Mouse (Mus musculus) 3T3-L1 (cell line): Measurements from ENCODE around the gene Hspb11.

Source experiments
- DNase-seq: peaks from one replicate; pipeline ENCODE4 v3.0.0-alpha.2; 2015; ENCODE audit warnings: low read depth, low spot score

The Hspb11 gene

GRCm38 (mm10) chr4:107250494-107250893 lies 2.9 kb upstream of the Hspb11 start:
- DNase-seq: peak; percentile 83

- DNase-seq: peak; percentile 19
These were observed 871 bp upstream of the Hspb11 start for GRCm38 (mm10) chr4:107252522-107252921.

- peak; percentile 39 for DNase-seq
These were observed 1.0 kb downstream of the Hspb11 start for GRCm38 (mm10) chr4:107254414-107254813.

GRCm38 (mm10) chr4:107260001-107260400 lies 6.6 kb downstream of the Hspb11 start:
- DNase-seq: no peak

- DNase-seq: no peak
These were observed 20.3 kb downstream of the Hspb11 start for GRCm38 (mm10) chr4:107273683-107274082.

- DNase-seq: no peak
These were observed 21.1 kb downstream of the Hspb11 start for GRCm38 (mm10) chr4:107274511-107274910.

GRCm38 (mm10) chr4:107278188-107278707 lies 24.9 kb downstream of the Hspb11 start:
- no peak for DNase-seq

GRCm38 (mm10) chr4:107280843-107281475 lies 27.6 kb downstream of the Hspb11 start:
- DNase-seq: no peak

GRCm38 (mm10) chr4:107285446-107286200 lies 32.2 kb downstream of the Hspb11 start:
- peak; percentile 84 for DNase-seq

GRCm38 (mm10) chr4:107286386-107286785 lies 33.0 kb downstream of the Hspb11 start:
- DNase-seq: no peak

- DNase-seq: no peak
These were observed 34.1 kb downstream of the Hspb11 start for GRCm38 (mm10) chr4:107287517-107287916.

GRCm38 (mm10) chr4:107291611-107292272 lies 38.3 kb downstream of the Hspb11 start:
- DNase-seq: no peak

GRCm38 (mm10) chr4:107292273-107292662 lies 38.9 kb downstream of the Hspb11 start:
- DNase-seq: no peak

- DNase-seq: no peak
These were observed 44.7 kb downstream of the Hspb11 start for GRCm38 (mm10) chr4:107298071-107298606.

GRCm38 (mm10) chr4:107299779-107300340 lies 46.5 kb downstream of the Hspb11 start:
- no peak for DNase-seq

GRCm38 (mm10) chr4:107300371-107300770 lies 47.0 kb downstream of the Hspb11 start:
- DNase-seq: no peak

GRCm38 (mm10) chr4:107300902-107301555 lies 47.6 kb downstream of the Hspb11 start:
- DNase-seq: no peak

GRCm38 (mm10) chr4:107302221-107302620 lies 48.8 kb downstream of the Hspb11 start:
- DNase-seq: no peak

GRCm38 (mm10) chr4:107302832-107303231 lies 49.4 kb downstream of the Hspb11 start:
- DNase-seq: no peak

GRCm38 (mm10) chr4:107303531-107303930 lies 50.1 kb downstream of the Hspb11 start:
- DNase-seq: no peak

GRCm38 (mm10) chr4:107306966-107307365 lies 53.6 kb downstream of the Hspb11 start, which contains the start of gene Dio1:
Dio1 (minus strand) TSS chr4:107307169.
- DNase-seq: no peak
